Mouse (Mus musculus): ENCODE data around the gene Ist1.

GRCm38 (mm10) chr8:109725106-109725505 is 32.0 kb upstream of the Ist1 start:
- TF ChIP-seq HCFC1 (IDR thresholded peaks at IDR 0.05; ENCODE audit: borderline replicate concordance, insufficient read depth, low read length) (no peak), MAFK (IDR thresholded peaks at IDR 0.05; ENCODE audit: insufficient read depth, low read depth, low read length) (no peak), ZC3H11A (IDR thresholded peaks at IDR 0.05; ENCODE audit: borderline replicate concordance, low read depth, low read length) (no peak)

All from ES-E14 (cell line).